Mouse (Mus musculus) embryo, embryonic 10.5 days (tissue): ENCODE data around the gene Limk1.
A peak's percentile ranks its signal among the peaks of the same experiment; 100 is the strongest.

Source experiments
- DNase-seq: peaks from one replicate; pipeline ENCODE4 v3.0.0-alpha.2; 2015; ENCODE audit warnings: low spot score

Gene Limk1

GRCm38 (mm10) chr5:134630835-134631234 is 57.6 kb downstream of the Limk1 start:
- no peak for DNase-seq

- DNase-seq, result no peak
Observed at GRCm38 (mm10) chr5:134629508-134629907, 58.9 kb downstream of the Limk1 start.

- no peak for DNase-seq
Observed at GRCm38 (mm10) chr5:134622069-134622468, 66.3 kb downstream of the Limk1 start.

GRCm38 (mm10) chr5:134621099-134621640 is 67.2 kb downstream of the Limk1 start:
- DNase-seq, result no peak

GRCm38 (mm10) chr5:134620457-134620856 is 67.9 kb downstream of the Limk1 start:
- no peak for DNase-seq

- peak; percentile 52 for DNase-seq
Observed at GRCm38 (mm10) chr5:134617071-134617470, 71.3 kb downstream of the Limk1 start.

GRCm38 (mm10) chr5:134615780-134616179 is 72.6 kb downstream of the Limk1 start:
- DNase-seq, result no peak

GRCm38 (mm10) chr5:134615380-134615779 is 73.0 kb downstream of the Limk1 start:
- DNase-seq, result no peak

GRCm38 (mm10) chr5:134614802-134615201 is 73.6 kb downstream of the Limk1 start, which contains the start of gene Lat2:
Gene Lat2, minus strand, starts transcription at chr5:134615025.
- DNase-seq, result no peak

- no peak for DNase-seq
Observed at GRCm38 (mm10) chr5:134614296-134614695, 74.1 kb downstream of the Limk1 start.

GRCm38 (mm10) chr5:134613727-134614126 is 74.7 kb downstream of the Limk1 start:
- DNase-seq, result no peak

- peak; percentile 15 for DNase-seq
Observed at GRCm38 (mm10) chr5:134611810-134612521, 76.4 kb downstream of the Limk1 start.

- DNase-seq, result no peak
Observed at GRCm38 (mm10) chr5:134609916-134610643, 78.3 kb downstream of the Limk1 start.

GRCm38 (mm10) chr5:134607121-134607520 is 81.3 kb downstream of the Limk1 start:
- no peak for DNase-seq

GRCm38 (mm10) chr5:134606314-134606713 is 82.1 kb downstream of the Limk1 start:
- DNase-seq, result no peak
